Mouse (Mus musculus) embryonic facial prominence, embryonic 12.5 days (tissue): ENCODE measurements at regions not wholly inside any gene's neighbourhood (a gene's known extent, or its start where the extent isn't known, plus 50 kb on each side); places are given as distances from the start of the nearest gene placed in this dataset.

Source experiments
- ATAC-seq: fragments of 200-750 bp; cut with Nextera tagmentation; 2 replicates; pipeline ENCODE4 v1.8.0; 2017; ENCODE audit not compliant: insufficient number of reproducible peaks, insufficient read depth, low FRiP score, low TSS enrichment
- H3K27ac ChIP-seq: fragments of 300-500 bp; sonication (generic); 2 replicates; pipeline ENCODE4 v1.5.1; 2016; ENCODE audit warnings: mild to moderate bottlenecking
- H3K27me3 ChIP-seq: fragments of 300-500 bp; sonication (generic); 2 replicates; pipeline ENCODE4 v1.6.1; 2016; ENCODE audit warnings: mild to moderate bottlenecking, moderate library complexity
- H3K36me3 ChIP-seq: fragments of 300-500 bp; sonication (generic); 2 replicates; pipeline ENCODE4 v1.6.1; 2016; ENCODE audit warnings: mild to moderate bottlenecking
- H3K4me1 ChIP-seq: fragments of 300-500 bp; sonication (generic); 2 replicates; pipeline ENCODE4 v1.6.1; 2016
- H3K4me2 ChIP-seq: fragments of 300-500 bp; sonication (generic); replicated peaks from 2 replicates; pipeline ENCODE4 v1.6.1; 2016; ENCODE audit warnings: mild to moderate bottlenecking, moderate library complexity
- H3K4me3 ChIP-seq: fragments of 300-500 bp; sonication (generic); 2 replicates; pipeline ENCODE4 v1.5.1; 2016; ENCODE audit warnings: mild to moderate bottlenecking
- H3K9ac ChIP-seq: fragments of 300-500 bp; sonication (generic); 2 replicates; pipeline ENCODE4 v1.6.1; 2016; ENCODE audit warnings: mild to moderate bottlenecking, moderate library complexity
- H3K9me3 ChIP-seq: fragments of 300-500 bp; sonication (generic); 2 replicates; pipeline ENCODE4 v1.6.1; 2016; ENCODE audit warnings: mild to moderate bottlenecking, moderate library complexity
- WGBS: fragments of 180-500 bp; shearing (Covaris S2); methylation state at CpG from one replicate; pipeline ENCODE4 v1.1.7; 2016; 5-methylcytosine and 5-hydroxymethylcytosine counted together

DNA sequence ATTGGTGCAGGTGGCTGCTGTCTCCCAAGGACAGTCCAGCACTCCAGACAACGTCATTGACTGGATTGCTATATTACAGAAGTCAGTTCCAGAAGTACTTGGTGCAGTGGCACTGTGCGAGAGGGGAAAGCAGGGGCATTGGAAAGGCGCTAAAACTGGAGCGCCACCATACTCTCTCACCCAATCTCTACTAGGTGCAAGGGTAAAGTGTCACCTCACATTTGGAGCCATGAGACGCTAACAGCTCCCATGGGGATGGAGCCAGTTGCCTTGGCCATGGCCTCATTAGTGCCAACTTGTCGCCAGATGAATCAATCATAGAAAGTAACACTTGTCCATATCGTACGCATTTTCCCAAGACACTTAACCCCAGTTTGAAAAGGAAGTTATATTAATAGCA, 1617.2 kb upstream of the Gulo start:
- H3K27ac ChIP-seq: no peak overlapping the region
- no peak overlapping the region for H3K4me2 ChIP-seq
- ATAC-seq: no peak
- H3K9me3 ChIP-seq: no peaks in the 10 kb centered on the region
- no peak overlapping the region for H3K4me3 ChIP-seq
- H3K36me3 ChIP-seq: no peaks in the 10 kb centered on the region
- no peaks in the 10 kb centered on the region for H3K27me3 ChIP-seq
- peaks cover 6% of the 10 kb centered on the region; the same call in 1 of the 2 replicates for H3K4me1 ChIP-seq
- H3K9ac ChIP-seq: no peak overlapping the region
- WGBS: 86% methylated on average over 8 of the region's 8 CpGs

DNA sequence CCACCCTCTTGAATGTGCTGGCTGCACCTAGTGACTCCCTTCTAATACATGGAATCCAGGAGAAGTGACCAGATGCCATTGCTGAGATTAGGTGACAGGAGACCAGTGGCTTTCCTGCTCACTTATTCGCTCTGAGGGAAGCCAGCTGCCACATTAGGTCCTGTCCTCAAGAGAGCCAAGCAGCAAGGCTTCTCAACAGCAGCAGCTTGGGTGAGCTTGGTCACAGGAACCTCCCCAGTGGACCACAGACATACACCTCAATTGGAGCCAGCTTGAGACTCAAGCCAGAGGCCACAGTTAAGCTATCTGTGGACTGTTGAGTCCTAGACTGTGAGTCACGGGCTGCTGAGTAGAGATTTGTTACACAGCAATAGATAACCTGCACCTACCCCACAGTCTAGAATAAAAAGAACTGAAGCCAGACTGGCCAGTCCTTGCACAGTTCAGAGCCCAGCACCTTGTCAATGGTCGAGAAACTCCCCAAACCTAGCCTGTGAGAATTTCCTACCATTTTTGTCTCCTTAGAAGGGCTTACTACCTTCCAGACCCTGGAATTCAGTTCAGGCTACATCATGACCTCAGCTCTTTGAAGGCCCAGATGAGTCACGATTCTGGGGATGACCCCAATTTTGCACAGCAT, 1615.0 kb upstream of the Gulo start:
- Histone ChIP-seq H3K4me3 (no peak overlapping the region), H3K4me1 (peaks cover 9% of the 10 kb centered on the region; the same call in 1 of the 2 replicates), H3K9ac (no peak overlapping the region), H3K36me3 (no peaks in the 10 kb centered on the region), H3K27me3 (no peaks in the 10 kb centered on the region), H3K9me3 (no peaks in the 10 kb centered on the region), H3K4me2 (no peak overlapping the region), H3K27ac (no peak overlapping the region)
- 76% methylated on average over 4 of the region's 4 CpGs for WGBS
- ATAC-seq: no peak

DNA sequence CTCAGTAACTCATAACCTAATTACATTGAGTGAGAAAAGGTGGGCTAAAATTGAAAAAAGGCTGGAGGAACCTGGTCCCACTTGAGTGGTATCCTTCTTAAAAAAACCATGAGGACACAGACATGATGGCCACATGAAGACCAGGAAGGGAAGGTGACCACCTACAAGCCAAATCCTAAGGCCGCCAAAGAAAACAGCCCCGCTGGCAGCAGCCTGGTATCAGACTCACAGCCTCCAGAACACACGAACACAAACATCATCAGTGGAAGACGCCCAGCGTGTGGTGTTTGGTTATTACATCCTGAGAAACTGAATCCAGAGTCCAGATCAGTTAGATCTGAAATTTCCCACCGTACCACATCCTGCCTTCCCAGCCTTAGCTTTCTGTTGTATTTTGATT, 1613.9 kb upstream of the Gulo start:
- no peak overlapping the region for H3K4me2 ChIP-seq
- H3K9ac ChIP-seq: no peak overlapping the region
- no peak for ATAC-seq
- WGBS: 75% methylated on average over 6 of the region's 6 CpGs
- peaks cover 9% of the 10 kb centered on the region; the same call in 1 of the 2 replicates for H3K4me1 ChIP-seq
- no peaks in the 10 kb centered on the region for H3K9me3 ChIP-seq
- H3K4me3 ChIP-seq: no peak overlapping the region
- no peaks in the 10 kb centered on the region for H3K36me3 ChIP-seq
- no peak overlapping the region for H3K27ac ChIP-seq
- no peaks in the 10 kb centered on the region for H3K27me3 ChIP-seq

DNA sequence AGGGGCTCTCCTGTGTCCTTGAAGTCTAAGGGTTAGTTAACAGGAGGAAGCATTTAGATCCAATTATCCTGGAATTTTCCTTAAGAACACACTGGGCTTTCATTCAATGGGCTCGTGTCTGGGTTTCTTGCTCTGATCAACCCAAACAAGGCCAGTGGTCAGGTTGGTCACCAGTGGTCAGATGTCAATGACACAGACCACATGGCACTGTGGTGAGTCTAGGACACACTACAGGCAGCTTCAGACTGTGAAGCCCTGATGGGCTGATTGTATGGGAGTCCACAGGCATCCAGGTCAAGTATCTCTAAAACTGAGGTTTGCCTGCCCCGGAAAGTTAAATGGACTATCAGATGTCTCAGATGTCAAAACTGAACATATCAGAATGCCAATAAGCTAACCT, 1612.5 kb upstream of the Gulo start:
- 23% methylated on average over 2 of the region's 2 CpGs for WGBS
- Histone ChIP-seq H3K27ac (no peak overlapping the region), H3K9ac (no peak overlapping the region), H3K4me3 (no peak overlapping the region), H3K9me3 (no peaks in the 10 kb centered on the region), H3K4me1 (peaks cover 9% of the 10 kb centered on the region; the same call in 1 of the 2 replicates), H3K4me2 (no peak overlapping the region), H3K27me3 (no peaks in the 10 kb centered on the region), H3K36me3 (no peaks in the 10 kb centered on the region)
- ATAC-seq: no peak

DNA sequence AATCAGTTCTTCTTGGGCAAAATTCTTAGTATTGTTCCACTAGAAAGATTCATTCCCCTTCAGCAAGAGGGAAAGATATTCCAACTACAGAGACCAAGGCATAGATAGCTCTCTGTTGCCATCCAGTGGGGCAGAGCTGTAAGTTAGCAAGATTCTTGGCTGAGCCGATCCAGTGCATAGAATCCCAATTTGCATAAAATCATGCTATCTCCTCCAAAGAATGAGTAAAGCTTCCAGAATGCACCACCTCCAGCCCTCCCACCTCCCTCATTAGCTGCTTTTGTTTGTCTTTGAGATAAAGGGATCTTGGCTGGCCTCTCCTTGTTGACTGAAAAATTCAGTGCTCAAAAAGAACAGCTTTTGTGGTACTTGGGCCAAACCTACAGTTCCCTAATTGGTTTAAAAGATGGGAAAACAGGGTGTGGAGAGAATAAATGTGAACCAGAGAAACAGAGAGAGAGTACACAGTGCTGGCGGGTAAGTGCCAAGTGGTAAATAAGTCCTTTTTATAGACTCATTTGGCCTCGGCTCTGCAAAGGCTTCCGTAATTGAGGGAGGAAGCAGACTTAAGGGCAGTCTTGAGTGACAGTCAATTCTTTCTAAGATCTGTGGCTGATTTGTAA, 1612.0 kb upstream of the Gulo start:
- Histone ChIP-seq H3K4me1 (peaks cover 11% of the 10 kb centered on the region; the same call in 1 of the 2 replicates), H3K27me3 (no peaks in the 10 kb centered on the region), H3K4me3 (no peak overlapping the region), H3K9me3 (no peaks in the 10 kb centered on the region), H3K4me2 (no peak overlapping the region), H3K36me3 (no peaks in the 10 kb centered on the region), H3K9ac (no peak overlapping the region), H3K27ac (no peak overlapping the region)
- WGBS: 16% methylated on average over 4 of the region's 4 CpGs
- ATAC-seq: no peak

DNA sequence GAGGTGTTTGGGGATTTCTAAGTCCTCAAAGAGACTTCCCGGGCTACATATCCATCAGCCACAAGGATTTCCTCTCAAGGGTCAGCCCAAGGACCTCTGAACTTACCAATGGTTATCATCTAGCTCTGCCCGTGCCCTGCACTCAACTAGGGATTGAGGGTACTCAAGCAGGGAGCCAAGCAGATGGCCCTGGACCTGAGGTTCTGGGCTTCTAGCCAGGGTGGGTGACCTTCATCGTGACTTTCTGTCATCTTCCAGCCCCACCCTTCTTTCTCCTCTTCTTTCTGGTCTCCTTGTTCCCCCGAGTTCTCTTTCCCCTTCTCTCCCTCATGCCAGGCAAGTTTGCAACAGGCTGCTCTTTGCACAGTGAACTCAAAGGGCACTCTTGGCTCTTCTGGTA, 1610.6 kb upstream of the Gulo start:
- WGBS: 81% methylated on average over 4 of the region's 4 CpGs
- no peaks in the 10 kb centered on the region for H3K9me3 ChIP-seq
- H3K4me1 ChIP-seq: peaks cover 18% of the 10 kb centered on the region; the same call in 1 of the 2 replicates
- no peak overlapping the region for H3K9ac ChIP-seq
- H3K36me3 ChIP-seq: no peaks in the 10 kb centered on the region
- H3K27ac ChIP-seq: no peak overlapping the region
- no peak overlapping the region for H3K4me2 ChIP-seq
- no peaks in the 10 kb centered on the region for H3K27me3 ChIP-seq
- no peak for ATAC-seq
- H3K4me3 ChIP-seq: no peak overlapping the region

DNA sequence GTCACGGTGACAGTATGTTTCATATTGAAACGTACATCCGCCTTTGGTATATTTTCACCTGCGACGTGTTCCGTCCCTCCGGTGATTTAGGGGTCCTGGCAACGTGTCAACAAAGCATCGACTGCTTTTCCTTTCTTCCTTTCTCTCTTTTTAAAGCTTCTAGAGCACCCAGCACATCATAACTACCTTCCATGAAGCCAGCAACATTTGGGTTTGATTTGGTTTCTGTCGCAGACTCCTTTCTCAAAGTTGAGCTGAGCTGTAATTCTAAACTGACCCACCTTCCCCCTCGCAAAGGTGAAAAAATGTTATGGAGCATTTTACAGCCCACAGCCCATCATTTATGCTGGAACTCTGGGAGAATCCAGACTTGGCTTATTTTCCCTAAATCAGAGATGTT, 1605.4 kb upstream of the Gulo start:
- no peak for ATAC-seq
- H3K27me3 ChIP-seq: peaks cover 8% of the 10 kb centered on the region; the same call in 1 of the 2 replicates
- H3K27ac ChIP-seq: 0 out of 2 replicates have a peak overlapping the region, but pooled peaks have one; percentile 30
- H3K9me3 ChIP-seq: no peaks in the 10 kb centered on the region
- H3K4me3 ChIP-seq: no peak overlapping the region
- no peak overlapping the region for H3K9ac ChIP-seq
- H3K36me3 ChIP-seq: no peaks in the 10 kb centered on the region
- H3K4me1 ChIP-seq: peaks cover 37% of the 10 kb centered on the region
- WGBS: 43% methylated on average over 11 of the region's 11 CpGs
- peak overlapping the region; percentile 38; the same call in 1 of the 2 replicates for H3K4me2 ChIP-seq

DNA sequence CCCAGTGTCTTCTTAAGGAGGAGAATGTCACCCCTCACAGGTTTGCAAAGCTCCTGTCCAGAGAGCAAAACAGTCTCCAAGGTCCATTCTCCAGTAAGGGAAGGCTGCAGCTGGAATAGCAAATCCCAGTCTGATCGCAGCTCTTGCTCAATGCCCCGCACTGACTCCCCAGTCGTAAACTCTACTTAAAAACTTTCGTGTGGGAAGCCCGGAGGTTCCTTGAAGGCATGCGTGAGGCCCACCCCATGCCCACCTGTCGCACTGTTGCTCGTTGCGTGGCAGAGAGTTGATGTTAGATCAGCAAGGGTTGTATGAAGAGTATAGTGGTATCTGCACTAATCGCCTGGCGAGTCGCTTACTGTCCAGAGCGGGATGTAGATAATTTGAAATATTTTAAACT, 1604.7 kb upstream of the Gulo start:
- ATAC-seq: no peak
- no peak overlapping the region for H3K9ac ChIP-seq

DNA sequence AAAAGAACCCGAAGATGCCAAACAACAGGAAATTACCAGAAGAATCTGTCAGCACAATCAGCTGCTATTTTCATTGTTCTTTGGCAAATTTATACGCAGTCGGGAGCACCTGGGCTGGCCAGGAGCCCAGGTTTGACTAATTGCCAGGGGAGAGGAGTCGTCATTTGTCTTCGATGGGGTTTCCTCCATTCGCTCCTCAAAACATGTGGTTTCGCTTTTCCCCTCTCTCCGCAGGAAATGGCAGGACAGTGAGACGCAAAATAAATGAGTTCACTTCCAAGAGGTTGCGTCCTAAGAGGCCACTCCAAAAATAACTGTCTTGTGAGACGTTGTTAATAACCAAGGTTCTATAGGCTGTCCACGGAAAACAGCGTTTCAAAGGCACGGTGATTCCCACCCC, 1604.2 kb upstream of the Gulo start:
- 15% methylated on average over 14 of the region's 14 CpGs for WGBS
- Histone ChIP-seq H3K27me3 (peaks cover 11% of the 10 kb centered on the region; the same call in 1 of the 2 replicates), H3K4me3 (no peak overlapping the region), H3K36me3 (no peaks in the 10 kb centered on the region), H3K9me3 (no peaks in the 10 kb centered on the region), H3K4me2 (peak overlapping the region; percentile 38), H3K4me1 (peaks cover 45% of the 10 kb centered on the region), H3K9ac (no peak overlapping the region), H3K27ac (0 out of 2 replicates have a peak overlapping the region, but pooled peaks have one; percentile 59)
- ATAC-seq: no peak

More for the DNA sequence above, 1604.7 kb upstream of the Gulo start:
- peaks cover 40% of the 10 kb centered on the region for H3K4me1 ChIP-seq
- no peaks in the 10 kb centered on the region for H3K9me3 ChIP-seq
- WGBS: 55% methylated on average over 13 of the region's 13 CpGs
- H3K4me3 ChIP-seq: no peak overlapping the region
- peak overlapping the region; percentile 30 for H3K27ac ChIP-seq
- no peaks in the 10 kb centered on the region for H3K36me3 ChIP-seq
- H3K27me3 ChIP-seq: peaks cover 9% of the 10 kb centered on the region; the same call in 1 of the 2 replicates
- peak overlapping the region; percentile 38 for H3K4me2 ChIP-seq

DNA sequence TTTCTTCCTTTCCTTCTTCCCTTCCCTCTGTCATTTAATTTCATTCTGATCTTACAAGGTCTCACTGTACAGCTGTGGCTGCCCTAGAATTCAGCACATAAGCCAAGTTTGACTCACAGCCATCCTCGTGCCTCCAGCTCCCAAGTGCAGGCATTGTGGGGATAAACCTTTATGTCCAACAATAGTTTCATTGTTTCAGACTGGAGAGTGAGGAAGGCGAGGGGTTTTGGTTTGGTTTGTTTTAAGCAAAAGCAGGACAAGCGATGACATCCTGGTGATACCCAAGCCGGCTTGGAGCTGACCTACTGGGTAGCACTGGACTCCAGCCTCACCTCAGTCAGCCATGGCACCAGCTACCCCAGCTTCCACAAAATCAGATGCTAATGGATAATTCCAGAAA, 1603.5 kb upstream of the Gulo start:
- Histone ChIP-seq H3K9me3 (no peaks in the 10 kb centered on the region), H3K36me3 (no peaks in the 10 kb centered on the region), H3K4me1 (peaks cover 51% of the 10 kb centered on the region), H3K27ac (peak overlapping the region; percentile 46), H3K4me2 (no peak overlapping the region), H3K4me3 (no peak overlapping the region), H3K9ac (no peak overlapping the region), H3K27me3 (peaks cover 11% of the 10 kb centered on the region; the same call in 1 of the 2 replicates)
- WGBS: 28% methylated on average over 4 of the region's 4 CpGs
- no peak for ATAC-seq

DNA sequence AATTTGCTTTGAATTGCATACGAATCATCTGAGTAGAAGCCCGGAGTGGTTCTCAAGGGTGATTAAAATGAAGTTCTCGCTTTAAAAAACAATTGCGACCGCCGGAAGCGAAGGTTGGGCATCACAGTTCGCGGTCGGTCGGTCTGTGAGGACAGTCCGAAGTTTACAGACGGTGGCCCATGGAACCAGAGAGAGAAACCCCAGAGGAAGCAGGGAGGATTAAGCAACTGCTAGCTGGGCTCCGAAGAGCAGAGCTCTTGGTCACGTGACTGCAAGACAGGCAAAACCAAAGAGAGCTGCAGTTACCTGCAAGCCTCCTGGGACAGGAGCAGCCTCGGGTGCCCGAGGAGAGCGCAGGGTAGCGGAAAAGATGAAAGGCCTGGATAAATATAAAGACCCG, 1599.3 kb upstream of the Gulo start:
- Histone ChIP-seq H3K9me3 (no peaks in the 10 kb centered on the region), H3K27me3 (peaks cover 16% of the 10 kb centered on the region), H3K27ac (no peak overlapping the region), H3K4me1 (peaks cover 30% of the 10 kb centered on the region), H3K4me2 (peak overlapping the region; percentile 47), H3K36me3 (no peaks in the 10 kb centered on the region), H3K4me3 (0 out of 2 replicates have a peak overlapping the region, but pooled peaks have one; percentile 4), H3K9ac (no peak overlapping the region)
- no peak for ATAC-seq
- WGBS: 16% methylated on average over 20 of the region's 20 CpGs

DNA sequence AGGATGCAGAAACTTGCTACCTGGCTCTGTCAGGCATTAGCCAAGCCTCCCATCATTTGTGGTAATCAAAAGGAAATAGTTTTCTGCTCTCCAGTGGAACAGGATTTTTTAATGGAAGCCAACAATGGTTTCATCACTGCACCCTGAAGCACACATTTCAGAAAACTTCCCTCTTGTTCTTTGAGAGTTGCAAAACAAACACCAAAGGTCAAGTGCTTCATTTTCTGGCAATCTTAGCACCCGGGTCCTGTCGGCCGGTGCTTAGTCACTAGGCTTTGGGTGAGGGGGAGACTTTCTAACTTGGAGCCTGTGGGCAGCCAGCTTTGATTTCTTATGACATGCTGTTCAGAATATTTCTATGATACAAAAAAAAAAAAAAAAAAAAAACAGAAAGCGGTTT, 1594.0 kb upstream of the Gulo start:
- peaks cover 4% of the 10 kb centered on the region; the same call in 1 of the 2 replicates for H3K4me1 ChIP-seq
- no peak overlapping the region for H3K27ac ChIP-seq
- no peaks in the 10 kb centered on the region for H3K36me3 ChIP-seq
- no peak overlapping the region for H3K4me2 ChIP-seq
- peaks cover 12% of the 10 kb centered on the region; the same call in 1 of the 2 replicates for H3K27me3 ChIP-seq
- no peak for ATAC-seq
- no peaks in the 10 kb centered on the region for H3K9me3 ChIP-seq
- WGBS: 62% methylated on average over 4 of the region's 4 CpGs
- H3K9ac ChIP-seq: no peak overlapping the region
- H3K4me3 ChIP-seq: no peak overlapping the region
